Mouse (Mus musculus) heart, embryonic 11.5 days (tissue): Measurements from ENCODE around the gene Mettl1. TPM values are rescaled to one million over a fixed set of nuclear protein-coding genes. Genes with fewer than 3 reads are reported as not detected.

Experiments used
- ATAC-seq: fragments of 200-750 bp; cut with Nextera tagmentation; replicated peaks from 2 replicates; pipeline ENCODE4 v1.8.0; 2017; ENCODE audit warnings: moderate library complexity; ENCODE audit not compliant: insufficient number of reproducible peaks, low FRiP score, low TSS enrichment
- H3K27ac ChIP-seq: fragments of 300-500 bp; sonication (generic); 2 replicates; pipeline ENCODE4 v1.5.1; 2014; ENCODE audit warnings: mild to moderate bottlenecking, low read depth, low read length
- H3K27me3 ChIP-seq: fragments of 300-500 bp; sonication (generic); 2 replicates; pipeline ENCODE4 v1.6.1; 2014; ENCODE audit warnings: mild to moderate bottlenecking, low read length, mixed read lengths; ENCODE audit not compliant: control insufficient read depth, insufficient read depth
- H3K36me3 ChIP-seq: fragments of 300-500 bp; sonication (generic); 2 replicates; pipeline ENCODE4 v1.6.1; 2014; ENCODE audit warnings: mild to moderate bottlenecking, low read length, moderate library complexity, mixed read lengths; ENCODE audit not compliant: control insufficient read depth, insufficient read depth
- H3K4me1 ChIP-seq: fragments of 300-500 bp; sonication (generic); 2 replicates; pipeline ENCODE4 v1.6.1; 2014; ENCODE audit warnings: low read length; ENCODE audit not compliant: control insufficient read depth, insufficient read depth
- H3K4me2 ChIP-seq: fragments of 300-500 bp; sonication (generic); 2 replicates; pipeline ENCODE4 v1.6.1; 2014; ENCODE audit warnings: mild to moderate bottlenecking, moderate library complexity
- H3K4me3 ChIP-seq: fragments of 300-500 bp; sonication (generic); 2 replicates; pipeline ENCODE4 v1.5.1; 2014; ENCODE audit warnings: low read depth, low read length
- H3K9ac ChIP-seq: fragments of 300-500 bp; sonication (generic); 2 replicates; pipeline ENCODE4 v1.6.1; 2014; ENCODE audit warnings: mild to moderate bottlenecking, low read depth, low read length, moderate library complexity
- H3K9me3 ChIP-seq: fragments of 300-500 bp; sonication (generic); replicated peaks from 2 replicates; pipeline ENCODE4 v1.6.1; 2016; ENCODE audit warnings: low read length; ENCODE audit not compliant: control insufficient read depth
- WGBS: fragments of 180-500 bp; shearing (Covaris S2); extraction: QIAGEN DNeasy Blood & Tissue Kit; methylation state at CpG from one replicate; pipeline ENCODE4 v1.1.7; 2014; ENCODE audit not compliant: insufficient replicate concordance; 5-methylcytosine and 5-hydroxymethylcytosine counted together
- polyA plus RNA-seq: library from polyadenylated mRNA; unstranded; fragments of >200 nt; fragmentation: Nextera tagmentation; extraction: Ambion mirVana; gene quantifications from 2 replicates; pipeline ENCODE4 v1.2.1, GENCODE M21; 2014

Gene Mettl1
- polyA plus RNA-seq, 1 experiment from 2014 or later = 43.3 TPM

- Histone ChIP-seq H3K27ac (no peak overlapping the region), H3K9me3 (no peaks in the 10 kb centered on the region), H3K4me1 (peaks cover 12% of the 10 kb centered on the region), H3K36me3 (no peaks in the 10 kb centered on the region), H3K9ac (no peak overlapping the region), H3K4me3 (peak overlapping the region; percentile 33), H3K27me3 (peaks cover 86% of the 10 kb centered on the region), H3K4me2 (peak overlapping the region; percentile 56)
- no peak for ATAC-seq
- whole genome bisulfite sequencing = 2% methylated on average over 48 of the region's 48 CpGs
These were observed 39.9 kb downstream of the Mettl1 start for GRCm38 (mm10) chr10:127080901-127081780.

- Histone ChIP-seq H3K27ac (no peak overlapping the region), H3K36me3 (no peaks in the 10 kb centered on the region), H3K9ac (no peak overlapping the region), H3K4me3 (no peak overlapping the region; the same call in 1 of the 2 replicates), H3K9me3 (no peaks in the 10 kb centered on the region), H3K27me3 (peaks cover 83% of the 10 kb centered on the region), H3K4me1 (peaks cover 12% of the 10 kb centered on the region), H3K4me2 (no peak overlapping the region)
- no peak for ATAC-seq
- WGBS = 28% methylated on average over 8 of the region's 8 CpGs
These were observed 40.9 kb downstream of the Mettl1 start for GRCm38 (mm10) chr10:127081996-127082620.

- WGBS = 27% methylated on average over 8 of the region's 8 CpGs
- H3K27ac ChIP-seq = no peak overlapping the region
- no peak overlapping the region for H3K9ac ChIP-seq
- peaks cover 12% of the 10 kb centered on the region for H3K4me1 ChIP-seq
- no peak overlapping the region for H3K4me3 ChIP-seq
- H3K36me3 ChIP-seq = no peaks in the 10 kb centered on the region
- ATAC-seq = no peak
- H3K4me2 ChIP-seq = no peak overlapping the region
- peaks cover 84% of the 10 kb centered on the region for H3K27me3 ChIP-seq
- H3K9me3 ChIP-seq = no peaks in the 10 kb centered on the region
These were observed 42.2 kb downstream of the Mettl1 start for GRCm38 (mm10) chr10:127083292-127083914.

- Histone ChIP-seq H3K9me3 (no peaks in the 10 kb centered on the region), H3K27me3 (peaks cover 81% of the 10 kb centered on the region), H3K36me3 (no peaks in the 10 kb centered on the region), H3K4me2 (no peak overlapping the region), H3K4me1 (peaks cover 9% of the 10 kb centered on the region), H3K27ac (no peak overlapping the region), H3K4me3 (no peak overlapping the region), H3K9ac (no peak overlapping the region)
- WGBS = 36% methylated on average over 5 of the region's 5 CpGs
- ATAC-seq = no peak
These were observed 42.7 kb downstream of the Mettl1 start for GRCm38 (mm10) chr10:127083915-127084306.

- no peak for ATAC-seq
- Histone ChIP-seq H3K4me3 (no peak overlapping the region), H3K9ac (no peak overlapping the region), H3K27ac (no peak overlapping the region), H3K9me3 (no peaks in the 10 kb centered on the region), H3K27me3 (peaks cover 81% of the 10 kb centered on the region), H3K36me3 (no peaks in the 10 kb centered on the region), H3K4me2 (no peak overlapping the region), H3K4me1 (no peaks in the 10 kb centered on the region; the same call in 1 of the 2 replicates)
- WGBS = 76% methylated on average over 9 of the region's 9 CpGs
These were observed 43.8 kb downstream of the Mettl1 start for GRCm38 (mm10) chr10:127085052-127085451.

- no peak overlapping the region for H3K4me2 ChIP-seq
- no peaks in the 10 kb centered on the region; the same call in 1 of the 2 replicates for H3K4me1 ChIP-seq
- no peak overlapping the region for H3K27ac ChIP-seq
- no peaks in the 10 kb centered on the region for H3K9me3 ChIP-seq
- H3K36me3 ChIP-seq = no peaks in the 10 kb centered on the region
- WGBS = 58% methylated on average over 6 of the region's 6 CpGs
- no peak overlapping the region for H3K9ac ChIP-seq
- peaks cover 81% of the 10 kb centered on the region for H3K27me3 ChIP-seq
- H3K4me3 ChIP-seq = no peak overlapping the region
- no peak for ATAC-seq
These were observed 44.4 kb downstream of the Mettl1 start for GRCm38 (mm10) chr10:127085633-127086032.

- Histone ChIP-seq H3K4me3 (no peak overlapping the region), H3K27ac (no peak overlapping the region), H3K4me1 (peaks cover 11% of the 10 kb centered on the region; the same call in 1 of the 2 replicates), H3K36me3 (no peaks in the 10 kb centered on the region), H3K9me3 (no peaks in the 10 kb centered on the region), H3K4me2 (peak overlapping the region; percentile 39; the same call in 1 of the 2 replicates), H3K9ac (no peak overlapping the region), H3K27me3 (peaks cover 69% of the 10 kb centered on the region)
- WGBS = 10% methylated on average over 57 of the region's 57 CpGs
- ATAC-seq = no peak
These were observed 49.6 kb downstream of the Mettl1 start for GRCm38 (mm10) chr10:127090560-127091411.
